ENCODE assay signal across 8 mouse cellular contexts in the genomic region with DNA sequence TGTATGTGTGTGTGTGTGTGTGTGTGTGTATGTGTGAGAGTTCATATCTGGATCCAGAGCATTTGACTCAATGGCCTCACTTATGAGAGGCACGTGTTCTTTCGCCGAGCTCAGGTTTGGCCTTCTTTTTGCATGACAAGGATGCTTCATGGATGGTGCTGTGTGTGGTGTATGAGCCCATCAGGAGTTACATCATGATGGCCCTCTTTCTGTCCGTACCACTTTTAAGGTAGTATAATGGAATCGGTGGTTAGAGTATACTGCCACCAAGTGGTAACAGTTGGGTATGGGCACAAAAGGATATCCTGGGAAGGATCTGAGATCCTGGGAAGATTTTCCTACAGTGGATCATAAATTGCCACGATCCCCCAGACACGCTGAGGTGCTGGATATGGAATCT. TPM values are rescaled to one million over a fixed set of nuclear protein-coding genes. Genes with fewer than 3 reads are reported as not detected.
DNase-seq lines count a peak whose midpoint lies in the region; ATAC-seq and TF ChIP-seq lines count a peak whose summit lies in the region.

No protein-coding gene starts in this region.

- H3K27ac ChIP-seq in ES-E14 (ENCODE audit: insufficient read depth, low read depth, low read length, poor library complexity, severe bottlenecking): no peak overlapping the region
- H3K27ac ChIP-seq in forebrain, embryonic 16.5 days (ENCODE audit: low read length): no peak overlapping the region
- H3K27ac ChIP-seq in midbrain, embryonic 15.5 days: no peak overlapping the region

- ATAC-seq in forebrain, embryonic 16.5 days: peak; percentile 70; the same call in 1 of the 2 replicates
- ATAC-seq in midbrain, embryonic 15.5 days (replicated peaks): 0 out of 2 replicates have a peak, but pooled peaks have one; percentile 62

- DNase-seq in 3134 (ENCODE audit: extremely low read depth, insufficient read length, low spot score): peak; percentile 34
- DNase-seq in ES-E14 (ENCODE audit: low read depth, low spot score): peak; percentile 49
- DNase-seq in cerebellum, adult 11-12 months: peak; percentile 23
- peak; percentile 30 for DNase-seq in hindlimb bud, embryonic 11.5 days (ENCODE audit: extremely low spot score, low read depth, low spot score)
- peak; percentile 43 to 66 for DNase-seq in left cerebral cortex, postnatal 10 days (ENCODE audit: extremely low spot score in 1 of 2, low spot score in 2 of 2)
- DNase-seq in thymus, postnatal 4 days: peak; percentile 8

- 9% methylated on average over 7 of the region's 7 CpGs for WGBS in forebrain, embryonic 16.5 days
- 18% methylated on average over 7 of the region's 7 CpGs for WGBS in midbrain, embryonic 15.5 days

- in situ Hi-C loops in ES-E14 (cut with MboI; ENCODE audit: low sequenced_read_pairs in 2 of 2, unreplicated experiment in 2 of 2): no loop called here

- no peaks in the 10 kb centered on the region for H3K9me3 ChIP-seq in ES-E14 (ENCODE audit: control insufficient read depth, insufficient read depth, low read depth, low read length)
- no peaks in the 10 kb centered on the region for H3K9me3 ChIP-seq in forebrain, embryonic 16.5 days (ENCODE audit: control insufficient read depth, low read length)
- no peaks in the 10 kb centered on the region for H3K9me3 ChIP-seq in midbrain, embryonic 15.5 days

- no peaks in the 10 kb centered on the region; a peak in 1 of 4 replicates for H3K4me1 ChIP-seq in ES-E14 (ENCODE audit: control insufficient read depth in 2 of 2, insufficient read depth in 2 of 2, low read length in 2 of 2, poor library complexity in 1 of 2)
- no peaks in the 10 kb centered on the region for H3K4me1 ChIP-seq in forebrain, embryonic 16.5 days (replicated peaks; ENCODE audit: control insufficient read depth, insufficient read depth, low read length)
- H3K4me1 ChIP-seq in midbrain, embryonic 15.5 days: no peaks in the 10 kb centered on the region

- no peaks in the 10 kb centered on the region for H3K36me3 ChIP-seq in ES-E14 (ENCODE audit: control insufficient read depth, insufficient read depth, low read length, poor library complexity, severe bottlenecking)
- H3K36me3 ChIP-seq in forebrain, embryonic 16.5 days (ENCODE audit: control insufficient read depth, insufficient read depth): no peaks in the 10 kb centered on the region
- no peaks in the 10 kb centered on the region for H3K36me3 ChIP-seq in midbrain, embryonic 15.5 days (replicated peaks)

- H3K27me3 ChIP-seq in forebrain, embryonic 16.5 days (replicated peaks; ENCODE audit: control insufficient read depth, insufficient read depth, low read length): no peaks in the 10 kb centered on the region
- no peaks in the 10 kb centered on the region for H3K27me3 ChIP-seq in midbrain, embryonic 15.5 days (replicated peaks)

- intact Hi-C loops in left cerebral cortex, postnatal 10 days (cut with DNase I): loop anchor here (5.0 kb wide), 2 partner anchors 120 to 225 kb away; no protein-coding TSS in a partner anchor

- H3K4me3 ChIP-seq in ES-E14 (ENCODE audit: insufficient read depth in 1 of 2, low read depth in 1 of 2, low read length in 2 of 2, poor library complexity in 1 of 2, severe bottlenecking in 1 of 2): no peak overlapping the region
- H3K4me3 ChIP-seq in forebrain, embryonic 16.5 days (replicated peaks; ENCODE audit: low read length): no peak overlapping the region
- no peak overlapping the region for H3K4me3 ChIP-seq in midbrain, embryonic 15.5 days

- no peak overlapping the region for H3K9ac ChIP-seq in ES-E14 (ENCODE audit: insufficient read depth, low read depth, low read length, poor library complexity, severe bottlenecking)
- no peak overlapping the region for H3K9ac ChIP-seq in forebrain, embryonic 16.5 days (replicated peaks; ENCODE audit: low read depth, low read length)
- H3K9ac ChIP-seq in midbrain, embryonic 15.5 days: no peak overlapping the region

- no peak overlapping the region for H3K4me2 ChIP-seq in forebrain, embryonic 16.5 days (ENCODE audit: low read length)
- no peak overlapping the region for H3K4me2 ChIP-seq in midbrain, embryonic 15.5 days

TF ChIP-seq in ES-E14, 5 proteins besides CTCF, POLR2A, EP300 and RAD21:
- TF ChIP-seq HCFC1 (IDR thresholded peaks at IDR 0.05; ENCODE audit: borderline replicate concordance, insufficient read depth, low read length) (no peak), ZC3H11A (IDR thresholded peaks at IDR 0.05; ENCODE audit: borderline replicate concordance, low read depth, low read length) (peak; percentile 31; the same call in 1 of the 2 replicates)

RNA-seq across cellular contexts. Expression of gene Melk, which starts 8.1 kb away (rescaled TPM):
- total RNA-seq in ES-E14 (2012; rRNA removed): 32.5 and 34.4 TPM in 2 replicates
- 17.3 and 21.6 TPM in 2 replicates for polyA plus RNA-seq in forebrain, embryonic 16.5 days (2015; fragmentation: Nextera tagmentation; extraction: Ambion mirVana)
- 1 to 10 TPM; 1.4 to 1.8 TPM for total RNA-seq in left cerebral cortex, postnatal 10 days (2021)
- 5.5 and 7.3 TPM in 2 replicates for polyA plus RNA-seq in midbrain, embryonic 15.5 days (2015; fragmentation: Nextera tagmentation; extraction: Ambion mirVana)

RNA-seq across cellular contexts. Expression of gene Rnf38, which starts 58.9 kb away (rescaled TPM):
- 19.6 and 27.3 TPM in 2 replicates for total RNA-seq in ES-E14 (2012; rRNA removed)
- 39.8 and 41.7 TPM in 2 replicates for polyA plus RNA-seq in forebrain, embryonic 16.5 days (2015; fragmentation: Nextera tagmentation; extraction: Ambion mirVana)
- total RNA-seq in left cerebral cortex, postnatal 10 days (2021): 10 to 100 TPM; 64.9 to 80.8 TPM
- polyA plus RNA-seq in midbrain, embryonic 15.5 days (2015; fragmentation: Nextera tagmentation; extraction: Ambion mirVana): 38.9 and 40.6 TPM in 2 replicates

Comparison
In these comparisons a context has a peak if more than half of its experiments do, and no peak if none do; other contexts are left out.
1. RNA of gene Melk, which starts 8.1 kb away (total RNA-seq): 32.5 to 34.4 TPM in ES-E14; 1.4 to 1.8 TPM in left cerebral cortex, postnatal 10 days; every median in the first group is over 10 times any median in the second.
2. Peak in every context shown above with its lines, with median percentiles within 50 percentile points of each other: DNase-seq.